1 mouse cellular context compared by ENCODE assay signal in genomic region chr5:64812124-64812982, GRCm38 (mm10).
TF ChIP-seq lines count a peak whose summit lies in the region.

No protein-coding gene starts in this region.

TF ChIP-seq in MEL, 35 proteins besides CTCF, POLR2A, EP300 and RAD21 (continued from another document):
- TF ChIP-seq MAX (IDR thresholded peaks at IDR 0.05; ENCODE audit: low read length) = peak; percentile 40
- TF ChIP-seq CHD2 (IDR thresholded peaks at IDR 0.05; ENCODE audit: low read length) = no peak
- no peak for TF ChIP-seq ZKSCAN1 (IDR thresholded peaks at IDR 0.05; ENCODE audit: low read depth, low read length)
- peak; percentile 49 for TF ChIP-seq SMC3 (IDR thresholded peaks at IDR 0.05; ENCODE audit: low read depth, low read length)
- no peak for TF ChIP-seq POLR2AphosphoS5 (IDR thresholded peaks at IDR 0.05; ENCODE audit: borderline replicate concordance, low read depth, low read length)
- peak; percentile 54; the same call in 1 of the 2 replicates for TF ChIP-seq POLR2AphosphoS2 (IDR thresholded peaks at IDR 0.05; ENCODE audit: low read length)
- TF ChIP-seq RCOR1 (IDR thresholded peaks at IDR 0.05; ENCODE audit: low read depth, low read length) = 0 out of 2 replicates have a peak, but pooled peaks have one; percentile 27
- peak; percentile 58; the same call in 1 of the 2 replicates for TF ChIP-seq CHD1 (IDR thresholded peaks at IDR 0.05; ENCODE audit: low read depth, low read length)
- 0 out of 2 replicates have a peak, but pooled peaks have one; percentile 3 for TF ChIP-seq BHLHE40 (IDR thresholded peaks at IDR 0.05; ENCODE audit: borderline replicate concordance, low read depth, low read length)
- no peak for TF ChIP-seq MYC (IDR thresholded peaks at IDR 0.05; ENCODE audit: low read depth, low read length)
TF ChIP-seq in MEL: peak in this region for 17.
